Mouse (Mus musculus) kidney, adult 2 months (tissue): Measurements from ENCODE around the gene St8sia6. TPM values are rescaled to one million over a fixed set of nuclear protein-coding genes. Genes with fewer than 3 reads are reported as not detected.
"Not testable (repeated sequence)": the region's sequence is repeated elsewhere in the genome, so short reads cannot be mapped to it uniquely, and the experiment has no call there.

ENCODE experiments used
- DNase-seq: peaks from one replicate; pipeline ENCODE4 v3.0.0; 2021
- H3K27ac ChIP-seq: fragments of 200-500 bp; 2 replicates; pipeline ENCODE4 v1.5.1; 2012; ENCODE audit warnings: low read depth, low read length, control low read depth, inconsistent platforms; ENCODE audit not compliant: insufficient read depth
- H3K27me3 ChIP-seq: fragments of 200-500 bp; replicated peaks from 2 replicates; pipeline ENCODE4 v1.6.1; 2012; ENCODE audit warnings: mild to moderate bottlenecking, moderate library complexity, low read length, inconsistent platforms; ENCODE audit not compliant: control insufficient read depth, insufficient read depth
- H3K36me3 ChIP-seq: fragments of 200-500 bp; 2 replicates; pipeline ENCODE4 v1.6.1; 2012; ENCODE audit warnings: mild to moderate bottlenecking, moderate library complexity, low read length, inconsistent platforms; ENCODE audit not compliant: control insufficient read depth, insufficient read depth
- H3K4me1 ChIP-seq: fragments of 200-500 bp; 2 replicates; pipeline ENCODE4 v1.6.1; 2011; ENCODE audit warnings: low read length; ENCODE audit not compliant: control insufficient read depth, insufficient read depth
- H3K4me3 ChIP-seq: fragments of 200-500 bp; 2 replicates; pipeline ENCODE4 v1.5.1; 2011; ENCODE audit warnings: mild to moderate bottlenecking, low read depth, low read length, control low read depth; ENCODE audit not compliant: insufficient read depth
- CTCF ChIP-seq: fragments of 200-500 bp; conservative IDR thresholded peaks from 2 replicates; pipeline ENCODE4 v1.5.1; 2011; ENCODE audit warnings: low read depth, mild to moderate bottlenecking, control low read depth, low read length, moderate library complexity, mixed read lengths; ENCODE audit not compliant: insufficient read depth, insufficient read length
- POLR2A ChIP-seq: fragments of 200-500 bp; IDR thresholded peaks from one replicate; pipeline ENCODE4 v1.6.1; 2011; ENCODE audit warnings: low read depth, low read length, control low read depth
- WGBS: fragments of 180-500 bp; shearing (Covaris S2); methylation state at CpG from one replicate; pipeline ENCODE4 v1.1.7; 2018; 5-methylcytosine and 5-hydroxymethylcytosine counted together
- polyA plus RNA-seq: library from polyadenylated mRNA; depleted of rRNA; stranded (reverse); fragments of >200 nt; gene quantifications from 2 replicates; pipeline ENCODE4 v1.2.3, GENCODE M21; 2012; rRNA removed

The St8sia6 gene
- polyA plus RNA-seq, 1 experiment: 4.0 TPM

- H3K4me3 ChIP-seq: no peak overlapping the region
- no peaks in the 10 kb centered on the region for H3K36me3 ChIP-seq
- no peaks in the 10 kb centered on the region; the same call in 1 of the 2 replicates for H3K27me3 ChIP-seq
- peak; percentile 8 for DNase-seq
- H3K27ac ChIP-seq: no peak overlapping the region
- TF ChIP-seq CTCF: no peak
- no peak for TF ChIP-seq POLR2A
- no peaks in the 10 kb centered on the region for H3K4me1 ChIP-seq
- 63% methylated on average over 7 of the region's 7 CpGs for WGBS
Measured at GRCm38 (mm10) chr2:13630136-13630832, 163.6 kb downstream of the St8sia6 start.

GRCm38 (mm10) chr2:13603636-13604035 is 190.2 kb downstream of the St8sia6 start:
- H3K27me3 ChIP-seq, H3K36me3 ChIP-seq, DNase-seq, H3K4me1 ChIP-seq, H3K27ac ChIP-seq, H3K4me3 ChIP-seq: not testable (repeated sequence)
- WGBS: 79% methylated on average over 5 of the region's 5 CpGs

GRCm38 (mm10) chr2:13603093-13603492 is 190.8 kb downstream of the St8sia6 start:
- Histone ChIP-seq H3K27me3 (no peaks in the 10 kb centered on the region), H3K27ac (no peak overlapping the region)
- no peak for DNase-seq

More at GRCm38 (mm10) chr2:13603093-13603492, 190.8 kb downstream of the St8sia6 start:
- TF ChIP-seq CTCF (no peak), POLR2A (no peak)
- Histone ChIP-seq H3K36me3 (no peaks in the 10 kb centered on the region), H3K4me1 (no peaks in the 10 kb centered on the region), H3K4me3 (no peak overlapping the region)

Other genes starting within 250 kb of the St8sia6 start
- gene Trdmt1, start 249.4 kb downstream of the St8sia6 start, polyA plus RNA-seq: 3.4 and 5.5 TPM in 2 replicates
- 194 and 211 TPM in 2 replicates for gene Vim, start 220.1 kb downstream of the St8sia6 start, polyA plus RNA-seq